Mouse (Mus musculus) ovary, postnatal 10 days (tissue): ENCODE results near the gene Rnf141.

Experiments
- DNase-seq: peaks from one replicate; pipeline ENCODE4 v3.0.0; 2022; ENCODE audit warnings: low spot score

Gene Rnf141

GRCm38 (mm10) chr7:110762605-110763180 lies 81.6 kb downstream of the Rnf141 start:
- DNase-seq = no peak

- DNase-seq = no peak
Measured at GRCm38 (mm10) chr7:110756440-110756839, 87.8 kb downstream of the Rnf141 start.

GRCm38 (mm10) chr7:110753926-110754330 lies 90.3 kb downstream of the Rnf141 start:
- no peak for DNase-seq

- no peak for DNase-seq
Measured at GRCm38 (mm10) chr7:110753310-110753709, 90.9 kb downstream of the Rnf141 start.

- DNase-seq = no peak
Measured at GRCm38 (mm10) chr7:110751634-110752033, 92.6 kb downstream of the Rnf141 start.

GRCm38 (mm10) chr7:110750834-110751233 lies 93.4 kb downstream of the Rnf141 start:
- DNase-seq = no peak
